Mouse (Mus musculus) lung, postnatal 10 days (tissue): Measurements from ENCODE around the gene Ifnar1.
"Not testable (repeated sequence)": the region's sequence is repeated elsewhere in the genome, so short reads cannot be mapped to it uniquely, and the experiment has no call there.

Experiments
- DNase-seq: peaks from one replicate; pipeline ENCODE4 v3.0.0; 2021

The Ifnar1 gene

DNA sequence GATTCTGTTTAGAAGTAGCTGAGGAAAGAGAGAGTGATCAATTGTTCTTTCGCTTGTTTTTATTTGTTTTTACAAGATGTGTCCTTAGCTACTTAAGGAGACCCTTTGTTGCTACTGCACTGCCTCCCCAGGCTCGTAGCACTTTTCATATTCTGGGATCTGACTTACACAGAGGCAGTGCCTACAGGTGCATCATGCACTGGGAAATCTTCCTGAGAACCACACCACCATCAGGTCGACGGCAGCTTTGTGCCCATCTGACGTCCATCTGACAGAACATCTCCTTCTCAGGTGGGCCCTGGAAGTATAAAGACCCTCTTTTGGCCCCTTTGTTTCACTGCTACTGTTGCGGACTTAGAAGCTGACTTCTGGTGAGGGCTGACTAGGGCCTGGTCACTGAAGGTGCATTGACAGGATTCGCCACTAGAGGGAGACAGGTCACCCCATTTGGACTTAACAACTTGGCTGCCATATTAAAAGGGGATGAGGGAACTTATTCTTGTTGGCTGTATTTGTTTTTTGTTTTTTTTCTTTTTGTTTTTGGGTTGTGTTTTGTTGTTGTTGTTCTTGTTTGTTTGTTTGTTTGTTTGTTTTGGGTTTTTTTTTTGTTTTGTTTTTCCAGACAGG lies 27.2 kb downstream of the Ifnar1 start:
- DNase-seq, result peak; percentile 90

DNA sequence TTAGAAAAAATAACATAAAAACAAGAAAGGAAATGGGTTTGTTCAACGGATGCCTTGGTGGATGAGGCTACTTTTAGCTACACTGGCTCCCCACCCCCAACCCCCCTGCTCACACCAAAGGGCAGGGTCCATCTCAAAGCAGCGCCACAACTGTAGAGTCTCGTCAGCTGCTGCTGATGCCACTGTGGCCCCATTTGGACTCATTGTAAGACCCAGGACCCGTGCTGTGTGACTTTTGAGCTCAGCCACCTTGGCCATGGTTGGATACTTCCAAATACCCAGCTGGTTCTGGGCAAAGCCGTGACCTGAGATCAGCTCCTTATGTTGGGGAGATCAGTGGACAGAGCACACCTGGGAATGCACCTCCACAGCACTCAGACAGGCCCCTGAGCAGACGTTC lies 28.1 kb downstream of the Ifnar1 start:
- DNase-seq, result no peak

DNA sequence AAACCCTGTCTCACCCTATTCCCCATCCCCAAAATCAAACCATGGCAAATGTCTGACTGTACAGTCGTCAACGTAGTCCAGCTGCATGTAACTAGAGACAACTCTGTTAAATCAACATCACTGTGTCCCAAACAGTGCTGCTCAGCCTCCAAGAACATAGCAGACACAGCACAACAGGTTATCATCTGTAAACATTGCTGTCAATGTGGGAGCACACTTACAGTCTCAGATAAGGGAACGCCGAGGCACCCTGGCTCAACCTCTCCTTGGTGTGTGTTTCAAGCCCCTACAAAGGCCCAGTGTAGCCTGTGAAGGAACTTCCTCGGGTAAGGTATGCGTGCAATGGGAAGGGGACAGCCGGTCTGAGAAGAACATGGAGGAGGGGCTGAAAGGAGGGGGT lies 32.0 kb downstream of the Ifnar1 start:
- no peak for DNase-seq

DNA sequence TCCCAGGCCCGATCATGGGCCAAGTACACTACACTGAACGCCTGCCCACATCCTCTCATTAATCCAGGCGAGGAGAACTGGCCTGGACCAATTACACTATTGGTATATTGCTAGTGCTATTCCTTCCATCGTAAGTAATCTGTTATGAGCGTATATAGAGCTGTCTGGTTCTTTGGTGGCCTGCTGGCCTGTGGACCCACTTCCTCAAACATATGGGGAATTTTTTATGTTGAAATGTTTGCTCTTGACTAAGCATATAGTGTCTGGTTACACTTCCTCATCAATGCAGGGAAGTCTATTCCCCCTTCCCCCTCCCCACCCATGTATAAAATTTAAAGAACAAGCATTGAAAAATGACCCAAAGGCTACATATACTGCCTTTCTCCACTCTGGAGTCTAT lies 37.0 kb downstream of the Ifnar1 start:
- DNase-seq, result no peak

DNA sequence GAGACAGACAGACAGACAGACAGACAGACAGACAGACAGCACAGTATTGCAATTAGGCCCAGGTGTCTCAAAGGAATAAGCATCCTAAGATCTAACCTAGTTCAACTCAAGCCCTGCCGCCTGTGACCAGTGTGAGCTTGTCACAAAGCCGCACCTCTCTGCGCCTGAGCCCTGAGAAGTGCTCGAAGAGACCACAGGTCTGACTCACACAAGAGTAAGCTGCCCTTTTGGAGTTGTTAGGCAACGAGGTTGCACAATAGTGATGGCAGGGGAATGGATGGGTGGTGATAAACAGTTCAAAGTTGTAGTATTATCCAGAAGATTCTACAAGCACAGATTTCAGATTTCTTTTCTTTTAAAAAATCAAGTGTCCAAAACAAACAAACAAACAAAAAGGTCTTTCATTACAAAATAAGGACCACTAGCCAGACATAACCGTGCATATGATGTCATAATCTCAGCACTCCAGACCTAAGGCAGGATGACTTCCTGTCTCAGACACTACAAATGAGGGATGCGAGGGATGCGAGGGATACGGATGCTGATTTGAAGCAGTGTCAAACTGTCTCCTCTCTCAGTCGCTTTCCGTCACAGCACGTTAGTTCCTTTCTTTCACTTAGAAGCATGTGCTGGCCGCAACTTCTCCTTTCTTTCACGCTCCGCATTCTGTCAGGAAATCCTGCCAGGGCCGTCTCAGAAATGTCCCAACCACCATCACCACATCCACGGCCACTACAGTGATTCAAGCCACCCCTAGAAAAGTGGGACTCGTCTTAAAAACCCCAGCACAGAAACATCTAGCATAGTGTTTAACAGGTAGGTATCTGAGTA lies 37.7 kb downstream of the Ifnar1 start:
- DNase-seq, result peak; percentile 47

DNA sequence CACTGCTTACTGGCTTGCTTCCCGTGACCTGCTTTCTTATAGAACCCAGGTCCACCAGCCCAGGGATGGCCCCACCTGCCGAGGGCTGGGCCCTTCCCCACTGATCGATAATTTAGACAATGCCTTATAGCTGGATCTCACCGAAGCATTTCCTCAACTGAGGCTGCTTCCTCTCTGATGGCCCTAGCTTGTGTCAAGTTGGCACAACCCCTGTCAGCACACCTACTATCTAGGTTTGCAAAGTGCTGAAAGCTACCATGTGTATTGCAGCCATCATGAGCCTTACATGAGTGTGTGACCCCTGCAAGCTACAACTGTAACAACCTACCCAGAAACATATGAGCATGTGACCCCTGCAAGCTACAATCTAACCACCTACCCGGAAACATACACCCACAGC lies 39.2 kb downstream of the Ifnar1 start:
- no peak for DNase-seq

DNA sequence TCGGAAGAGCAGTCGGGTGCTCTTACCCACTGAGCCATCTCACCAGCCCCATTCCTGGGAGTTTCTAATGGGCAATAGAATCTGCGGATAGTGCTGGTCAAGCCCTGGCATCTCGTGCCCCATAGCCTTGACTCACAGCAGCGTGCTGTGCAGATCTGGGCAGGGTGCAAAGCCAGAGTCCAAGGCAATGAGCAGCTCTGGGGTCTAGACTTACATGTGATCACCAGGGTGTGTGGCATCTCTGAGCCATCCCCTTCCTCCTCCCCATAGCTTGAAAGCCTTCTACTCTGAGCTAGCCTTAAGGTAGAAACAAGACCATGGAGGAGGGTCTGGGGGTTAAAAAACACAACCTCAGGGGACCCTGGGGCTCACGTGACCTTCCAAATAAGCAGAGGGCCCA lies 41.2 kb downstream of the Ifnar1 start:
- DNase-seq, result no peak

DNA sequence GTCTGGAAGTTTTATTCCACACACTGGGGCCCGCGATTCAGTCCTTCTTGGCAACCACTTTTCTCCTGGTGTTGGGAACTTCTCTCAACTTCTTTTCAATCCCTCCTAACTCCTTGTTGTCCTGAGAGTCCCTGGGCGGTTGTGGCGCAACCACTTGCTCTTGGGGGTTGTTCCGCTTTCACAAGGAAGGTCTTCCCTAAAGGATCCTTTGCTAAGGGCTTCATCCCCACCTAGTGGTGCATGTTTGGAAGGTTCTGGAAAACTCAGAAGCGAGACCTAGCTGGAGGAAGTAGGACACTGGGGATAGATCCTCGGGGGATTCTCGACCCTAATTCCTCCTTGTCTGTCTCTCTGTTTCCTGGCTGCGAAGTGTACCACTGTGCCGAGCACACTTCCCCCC lies 42.0 kb downstream of the Ifnar1 start:
- peak; percentile 79 for DNase-seq

DNA sequence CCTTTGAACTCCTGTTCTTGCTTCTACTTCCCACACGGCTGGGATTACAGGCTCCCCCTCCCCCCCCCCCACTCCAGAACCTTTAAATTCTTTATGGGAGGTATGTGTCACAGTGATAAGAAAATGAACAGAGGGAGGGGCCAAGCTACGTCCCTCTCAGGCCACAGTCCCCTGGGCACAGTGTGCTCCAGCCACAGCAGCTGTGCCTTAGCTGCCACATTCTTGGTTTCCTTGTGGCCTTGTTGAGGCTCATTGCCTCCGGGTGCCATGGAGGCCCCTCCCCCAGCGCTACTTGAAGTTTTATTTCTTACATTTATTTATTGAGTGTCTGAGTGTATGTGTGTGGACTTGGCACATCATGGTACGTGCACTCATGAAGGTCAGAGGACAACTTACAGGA lies 42.5 kb downstream of the Ifnar1 start:
- no peak for DNase-seq

DNA sequence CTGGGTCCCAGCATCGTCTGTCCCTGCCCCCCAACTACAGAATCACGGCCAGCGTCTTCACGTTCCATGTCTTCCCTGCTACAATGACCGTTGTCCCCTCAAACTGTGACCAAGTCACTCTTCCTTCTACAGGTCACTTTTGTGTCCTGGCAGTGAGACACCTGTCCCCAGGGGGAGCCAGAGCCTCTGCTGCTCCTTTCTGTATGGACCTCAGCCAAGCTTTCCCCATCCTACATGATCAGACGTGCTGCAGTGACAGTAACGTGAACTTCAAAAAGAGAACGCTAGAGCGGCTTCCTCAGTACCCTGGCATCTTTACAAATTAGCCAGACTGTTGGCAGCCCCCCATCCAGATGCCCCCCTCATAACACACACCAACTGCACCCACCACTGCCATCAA lies 43.5 kb downstream of the Ifnar1 start:
- DNase-seq, result no peak

DNA sequence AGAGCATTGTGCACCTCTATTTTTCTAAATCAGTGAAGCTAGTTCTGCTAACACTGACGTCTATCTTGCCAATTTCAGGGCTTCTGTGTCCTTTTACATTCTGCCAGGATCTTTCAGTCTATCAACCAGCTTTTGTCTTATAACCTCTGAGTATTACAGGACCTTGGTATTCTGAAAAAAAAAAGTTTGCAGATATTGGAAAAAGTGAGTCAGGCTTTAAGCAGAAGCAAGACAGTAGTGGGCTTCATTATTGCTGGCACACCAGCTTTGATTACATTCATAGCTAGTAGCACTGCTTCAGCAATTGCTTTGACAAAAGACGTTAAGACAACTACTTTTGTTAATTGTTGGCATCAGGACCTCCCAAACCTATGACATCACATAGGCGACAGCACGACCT lies 45.8 kb downstream of the Ifnar1 start:
- not testable (repeated sequence) for DNase-seq

DNA sequence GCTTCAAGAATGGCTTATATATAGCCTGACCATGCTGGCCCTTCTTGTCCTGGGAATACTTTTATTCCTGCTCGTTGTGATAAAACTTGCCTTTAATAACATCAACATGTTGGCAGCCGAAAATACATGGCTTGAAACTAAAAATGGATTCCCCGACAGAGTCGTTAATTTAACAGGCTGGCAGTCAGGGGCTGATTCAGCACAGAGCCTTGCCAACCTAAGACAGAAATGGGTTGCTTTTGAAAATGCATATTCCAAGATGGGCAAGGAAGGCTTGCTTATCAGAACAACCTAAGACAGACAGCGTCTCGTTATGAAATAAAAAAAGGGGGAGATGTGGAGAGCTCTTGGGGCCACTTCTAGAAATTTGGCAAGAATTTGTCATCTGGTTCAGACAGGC lies 46.8 kb downstream of the Ifnar1 start:
- no peak for DNase-seq

DNA sequence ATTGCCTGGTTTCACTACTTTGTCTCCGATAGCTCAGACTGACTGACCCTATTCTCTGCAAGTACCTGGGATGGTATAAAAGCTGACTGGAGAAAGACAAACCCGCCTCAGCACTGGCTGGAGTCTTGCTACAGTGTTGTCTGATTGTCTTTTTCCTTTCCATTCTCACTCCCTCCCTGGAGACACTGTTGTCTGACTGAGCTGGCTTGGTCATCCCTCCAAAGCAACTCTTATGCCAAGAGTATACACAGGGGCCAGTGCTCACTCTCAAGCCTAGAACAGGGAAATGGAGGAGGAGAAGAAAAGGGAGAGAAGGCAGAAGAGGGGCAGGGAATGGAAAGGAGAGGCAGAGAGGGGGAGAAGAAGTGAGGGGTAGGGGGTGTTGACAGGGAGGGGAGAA lies 47.4 kb downstream of the Ifnar1 start:
- no peak for DNase-seq

DNA sequence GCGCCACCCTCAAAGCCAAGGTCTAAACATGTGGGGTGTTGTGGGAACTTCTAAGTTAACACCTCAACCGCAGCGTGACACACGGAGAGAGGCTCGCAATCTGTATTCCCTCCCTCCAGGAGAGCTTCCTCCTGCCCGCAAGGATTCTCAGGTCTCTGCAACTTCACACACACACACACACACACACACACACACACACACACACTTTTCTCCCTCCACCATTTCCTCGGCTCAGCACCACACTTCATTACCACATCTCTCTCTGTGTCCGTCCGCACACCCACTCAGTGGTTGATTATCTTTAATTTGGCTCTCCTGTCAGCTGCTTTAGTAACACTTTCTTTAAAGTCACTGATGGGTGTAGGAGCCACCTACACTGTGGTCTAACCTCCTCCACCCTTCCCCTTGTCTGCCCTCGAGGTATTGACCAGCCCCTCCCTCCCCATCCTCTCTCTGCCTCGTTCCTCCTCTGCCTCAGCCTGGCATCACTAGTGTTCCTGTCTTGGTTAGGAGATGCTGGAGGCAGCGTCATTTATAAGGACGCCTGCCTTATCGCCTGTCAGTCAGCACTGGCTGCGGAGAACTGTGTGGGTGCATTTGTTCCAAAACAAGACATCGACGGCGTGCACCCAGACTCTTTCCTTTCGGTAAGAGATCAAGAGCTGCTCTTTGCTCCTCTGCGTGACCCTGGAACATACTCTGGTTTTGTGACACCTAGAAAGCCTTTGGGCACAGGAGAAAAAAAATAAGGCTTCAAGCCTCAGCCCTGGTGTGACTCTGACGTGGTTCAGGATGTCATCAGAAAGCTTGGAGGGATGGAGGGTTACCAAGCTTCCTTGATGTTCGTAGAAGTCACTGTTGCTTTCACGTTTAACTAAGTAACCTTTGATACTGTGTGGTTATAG lies 48.3 kb downstream of the Ifnar1 start:
- no peak for DNase-seq

DNA sequence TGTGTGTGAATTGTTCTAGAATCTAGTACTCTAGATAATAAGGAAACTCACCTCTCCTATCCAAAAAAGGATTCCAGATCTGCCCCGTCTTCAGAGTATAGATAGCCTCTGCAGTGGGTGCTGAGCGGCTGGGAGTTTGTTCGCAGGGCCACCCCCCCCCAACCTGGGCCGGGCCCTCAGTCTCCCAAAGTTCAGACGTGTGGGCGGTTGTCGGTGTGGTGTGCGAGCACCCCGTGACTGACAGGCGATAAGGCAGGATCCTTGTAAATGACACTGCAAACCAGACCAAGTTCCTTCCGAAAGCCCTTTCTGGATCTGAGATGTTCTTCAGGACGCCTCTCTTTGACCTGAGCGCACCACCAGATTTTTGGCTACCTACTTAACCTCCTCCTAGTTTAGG lies 49.4 kb downstream of the Ifnar1 start:
- DNase-seq, result no peak

DNA sequence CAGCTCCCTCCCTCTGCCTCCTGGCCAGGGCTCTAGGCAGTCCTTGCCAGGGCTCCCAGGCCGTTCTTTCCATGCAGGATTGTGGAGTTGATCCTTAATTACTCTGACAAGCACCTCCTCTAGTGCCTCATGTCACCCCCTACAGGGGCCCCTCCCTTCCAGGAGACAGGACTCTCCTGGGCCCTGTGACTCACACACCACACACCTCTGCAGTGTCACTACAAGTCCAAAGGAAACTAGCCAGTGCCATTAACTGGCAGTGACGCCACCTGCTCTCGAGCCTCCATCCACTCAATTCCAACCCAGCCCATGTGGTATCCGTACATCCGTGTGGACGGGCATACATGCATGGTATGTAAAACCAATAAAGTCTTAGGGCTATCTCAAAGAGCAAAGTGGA lies 49.9 kb downstream of the Ifnar1 start:
- no peak for DNase-seq

DNA sequence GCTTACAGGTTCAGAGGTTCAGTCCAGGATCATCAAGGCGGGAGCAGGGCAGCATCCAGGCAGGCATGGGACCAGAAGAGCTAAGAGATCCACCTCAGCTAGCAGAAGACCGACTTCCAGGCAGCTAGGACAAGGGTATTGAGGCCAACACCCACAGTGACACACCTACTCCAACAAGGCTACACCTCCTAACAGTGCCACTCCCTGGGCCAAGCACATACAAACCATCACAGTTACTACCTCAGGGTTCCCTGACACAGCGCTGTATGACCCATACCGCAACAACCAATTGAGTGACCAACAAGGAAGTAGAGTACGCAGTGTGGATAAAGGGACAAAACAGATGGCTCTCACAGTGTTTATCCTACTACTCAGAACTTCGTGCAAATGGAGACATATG lies 51.3 kb downstream of the Ifnar1 start:
- no peak for DNase-seq

DNA sequence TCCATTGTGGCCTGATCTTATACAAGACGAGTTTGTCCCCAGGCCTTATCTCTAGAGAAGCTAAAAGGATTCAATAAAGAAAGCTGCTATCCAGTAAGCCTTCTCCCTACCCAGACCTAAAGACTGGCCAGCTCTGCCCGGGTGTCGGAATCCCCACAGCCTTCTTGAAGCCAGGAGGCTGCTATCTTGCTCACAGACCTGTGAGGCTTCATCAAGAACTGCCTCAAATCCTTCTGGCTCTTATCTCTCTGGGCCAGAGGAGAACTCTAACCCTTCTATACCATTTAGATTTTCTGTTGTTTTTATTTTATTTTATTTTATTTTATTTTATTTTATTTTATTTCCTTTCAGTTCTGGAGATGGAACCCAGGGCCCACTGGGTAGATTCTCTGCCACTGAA lies 52.0 kb downstream of the Ifnar1 start:
- no peak for DNase-seq

DNA sequence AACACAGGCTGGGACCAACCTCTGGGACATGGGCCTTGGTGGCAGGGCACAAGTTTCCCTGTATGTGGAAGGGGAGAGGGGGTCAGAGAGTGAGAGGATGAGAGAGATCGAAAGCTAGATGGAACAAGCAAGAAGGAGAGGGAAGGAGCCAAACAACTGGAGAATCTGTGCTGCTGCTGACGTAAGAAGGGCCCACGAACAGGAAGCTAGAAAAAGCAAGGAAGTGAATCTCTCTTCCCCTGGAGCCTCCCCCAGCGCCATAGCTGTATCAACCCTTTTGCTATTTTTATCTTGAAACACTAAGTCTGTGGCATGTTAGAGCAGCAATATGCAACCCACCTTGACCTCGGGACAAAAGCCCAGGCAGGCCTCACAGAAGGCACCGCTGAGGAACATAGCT lies 53.0 kb downstream of the Ifnar1 start:
- no peak for DNase-seq

DNA sequence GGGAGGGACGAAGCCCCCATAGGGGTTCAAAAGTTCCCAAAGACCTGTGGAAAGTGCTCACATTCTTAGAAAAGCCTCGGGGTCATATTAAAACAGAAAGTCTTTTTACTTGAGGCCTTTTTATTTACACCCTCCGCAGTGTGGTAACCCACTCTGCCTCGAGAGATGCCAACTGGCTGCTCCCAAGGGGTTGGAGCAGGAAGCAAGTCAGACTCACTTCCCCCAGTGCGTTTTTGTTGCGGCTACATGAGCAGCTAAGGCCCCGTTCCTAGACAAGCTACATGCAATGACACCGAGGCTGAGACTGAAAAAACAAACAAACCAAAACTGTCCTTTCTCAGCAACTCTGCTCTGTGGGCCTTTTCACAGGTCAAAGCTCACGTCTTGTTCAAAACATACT lies 53.5 kb downstream of the Ifnar1 start:
- DNase-seq, result no peak

DNA sequence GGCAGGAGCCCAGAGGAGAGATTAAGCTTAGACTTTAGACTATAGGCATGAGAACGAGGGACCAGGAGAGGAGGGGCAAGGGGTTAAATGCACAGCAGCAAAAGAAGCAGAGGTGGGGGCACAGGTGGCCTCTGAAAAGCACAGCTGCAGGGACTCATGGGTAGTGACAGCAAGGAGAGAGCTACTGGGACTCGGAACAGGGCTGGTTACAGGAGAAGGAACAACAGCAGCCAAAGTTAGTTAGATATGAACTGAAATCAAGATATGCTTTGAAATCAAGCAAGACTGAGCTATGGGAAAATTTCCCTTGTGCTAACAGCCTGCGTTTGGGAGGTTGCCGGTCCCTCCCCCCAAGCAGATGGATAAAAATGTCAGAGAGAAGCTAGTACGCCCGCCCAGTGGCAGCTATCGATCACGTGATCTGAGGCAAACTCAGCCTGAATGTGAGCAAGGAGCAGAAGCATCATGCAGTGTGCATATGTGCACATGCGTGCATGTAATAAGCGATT lies 56.6 kb downstream of the Ifnar1 start:
- DNase-seq, result no peak

DNA sequence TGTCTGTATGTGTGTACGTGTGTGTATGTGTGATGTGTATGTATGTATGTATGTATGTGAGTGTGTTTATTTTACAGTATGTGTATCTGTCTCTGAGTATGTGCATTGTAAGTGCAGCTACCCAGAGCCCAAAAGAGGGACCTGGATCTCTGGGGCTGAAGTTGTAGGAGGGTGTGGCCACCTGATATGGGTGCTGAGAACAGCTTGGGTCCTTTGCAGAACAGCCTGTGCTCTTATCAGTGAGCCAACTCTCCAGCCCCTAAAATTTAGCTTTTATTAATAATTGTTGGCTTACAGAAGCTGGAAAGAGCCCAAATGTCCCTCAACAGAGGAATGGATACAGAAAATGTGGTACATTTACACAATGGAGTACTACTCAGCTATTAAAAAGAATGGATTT lies 58.6 kb downstream of the Ifnar1 start:
- DNase-seq, result no peak

DNA sequence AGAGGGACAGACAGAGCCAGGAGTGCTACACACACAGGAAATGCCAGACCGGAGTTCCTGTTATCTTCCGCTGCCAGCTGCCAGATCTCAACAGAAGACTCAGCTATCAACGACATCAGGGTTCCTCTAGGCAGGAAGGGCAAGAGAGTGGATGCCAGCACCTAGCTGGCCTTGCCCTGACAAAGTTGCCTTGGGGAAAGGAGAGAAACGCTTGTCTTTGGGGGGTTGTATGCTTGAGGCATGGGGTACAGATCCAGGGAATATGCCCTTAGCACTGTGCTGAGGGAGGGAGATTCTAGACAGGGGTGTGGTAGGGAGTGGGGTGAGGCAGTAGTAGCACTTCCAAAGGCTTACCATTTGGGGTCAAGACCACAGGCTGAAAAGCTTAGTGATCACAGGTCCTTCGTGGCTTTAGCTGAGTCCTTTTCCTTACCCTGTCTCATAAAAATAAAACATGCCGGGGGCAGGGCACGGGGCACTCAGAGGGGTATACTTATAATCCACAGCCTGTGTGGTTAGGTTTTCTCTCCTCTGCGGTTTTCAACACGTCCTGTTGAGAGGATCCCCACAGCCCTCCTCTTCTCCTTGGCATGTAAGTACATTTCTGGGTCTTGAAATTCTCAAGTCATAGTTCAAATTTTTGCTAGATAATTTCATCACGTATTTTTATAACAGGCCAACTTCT lies 60.7 kb downstream of the Ifnar1 start:
- DNase-seq, result peak; percentile 64
